Mouse (Mus musculus) embryonic facial prominence, embryonic 14.5 days (tissue): ENCODE results near the gene Calml4. TPM values are rescaled to one million over a fixed set of nuclear protein-coding genes. Genes with fewer than 3 reads are reported as not detected.

Source experiments
- polyA plus RNA-seq: library from polyadenylated mRNA; unstranded; fragments of >200 nt; fragmentation: Nextera tagmentation; extraction: Ambion mirVana; gene quantifications from 2 replicates; pipeline ENCODE4 v1.2.1, GENCODE M21; 2014

Gene Calml4
- polyA plus RNA-seq, 1 experiment from 2014 or later = 16.5 TPM

Other genes with a start within 250 kb of the Calml4 start
- 8.1 and 10.2 TPM in 2 replicates for gene Itga11, start 180.3 kb upstream of the Calml4 start, polyA plus RNA-seq
- 31.8 and 32.0 TPM in 2 replicates for gene Fem1b, start 46.1 kb upstream of the Calml4 start, polyA plus RNA-seq
- gene Cln6, start 19.3 kb upstream of the Calml4 start, polyA plus RNA-seq = 19.0 and 20.6 TPM in 2 replicates
- gene Pias1, start 129.8 kb downstream of the Calml4 start, polyA plus RNA-seq = 47.2 and 49.5 TPM in 2 replicates